Mouse (Mus musculus) ES-E14 (cell line): Measurements from ENCODE around the gene Pkd1l3. TPM values are rescaled to one million over a fixed set of nuclear protein-coding genes. Genes with fewer than 3 reads are reported as not detected.

Experiments
- DNase-seq: peaks from one replicate; pipeline ENCODE4 v3.0.0-alpha.2; 2013; ENCODE audit warnings: low read depth, low spot score
- H3K27ac ChIP-seq: 2 replicates; pipeline ENCODE4 v1.5.1; 2012; ENCODE audit warnings: low read depth, mild to moderate bottlenecking, low read length, moderate library complexity, mixed read lengths; ENCODE audit not compliant: poor library complexity, insufficient read depth, severe bottlenecking
- H3K36me3 ChIP-seq: 2 replicates; pipeline ENCODE4 v1.6.1; 2012; ENCODE audit warnings: mild to moderate bottlenecking, low read length, moderate library complexity, mixed read lengths; ENCODE audit not compliant: control insufficient read depth, poor library complexity, insufficient read depth, severe bottlenecking
- H3K4me1 ChIP-seq, 2 experiments: fragments of 150-350 bp in 1 of 2; sonication (generic) in 1 of 2; 2 replicates each; pipeline ENCODE4 v1.6.1; 2012; ENCODE audit warnings: low read length in 2 of 2, mild to moderate bottlenecking in 1 of 2, mixed read lengths in 1 of 2; ENCODE audit not compliant: control insufficient read depth in 2 of 2, insufficient read depth in 2 of 2, poor library complexity in 1 of 2
- H3K4me3 ChIP-seq, 2 experiments: fragments of 150-350 bp in 1 of 2; sonication (generic) in 1 of 2; 2 replicates each; pipeline ENCODE4 v1.5.1; 2012; ENCODE audit warnings: low read length in 2 of 2, low read depth in 1 of 2, mild to moderate bottlenecking in 1 of 2, mixed read lengths in 1 of 2; ENCODE audit not compliant: insufficient read depth in 1 of 2, poor library complexity in 1 of 2, severe bottlenecking in 1 of 2
- H3K9ac ChIP-seq: 2 replicates; pipeline ENCODE4 v1.6.1; 2012; ENCODE audit warnings: low read depth, mild to moderate bottlenecking, low read length, mixed read lengths; ENCODE audit not compliant: poor library complexity, insufficient read depth, severe bottlenecking
- H3K9me3 ChIP-seq: fragments of 150-350 bp; sonication (generic); 2 replicates; pipeline ENCODE4 v1.6.1; 2012; ENCODE audit warnings: low read depth, mild to moderate bottlenecking, low read length; ENCODE audit not compliant: control insufficient read depth, insufficient read depth
- CHD2 ChIP-seq: IDR thresholded peaks from 2 replicates; pipeline ENCODE4 v1.6.1; 2014; ENCODE audit warnings: mild to moderate bottlenecking, low read depth, low read length, inconsistent platforms
- HCFC1 ChIP-seq: IDR thresholded peaks from 2 replicates; pipeline ENCODE4 v1.6.1; 2012; ENCODE audit warnings: low read length, inconsistent platforms, borderline replicate concordance; ENCODE audit not compliant: insufficient read depth
- MAFK ChIP-seq: IDR thresholded peaks from 2 replicates; pipeline ENCODE4 v1.6.1; 2014; ENCODE audit warnings: mild to moderate bottlenecking, low read depth, low read length, inconsistent platforms; ENCODE audit not compliant: insufficient read depth
- ZC3H11A ChIP-seq: IDR thresholded peaks from 2 replicates; pipeline ENCODE4 v1.6.1; 2012; ENCODE audit warnings: low read depth, mild to moderate bottlenecking, inconsistent platforms, low read length, borderline replicate concordance
- ZNF384 ChIP-seq: IDR thresholded peaks from 2 replicates; pipeline ENCODE4 v1.6.1; 2012; ENCODE audit warnings: low read depth, low read length, inconsistent platforms
- in situ Hi-C, 2 experiments: fragments of 600-800 bp; cut with MboI; formaldehyde crosslinking; loops; one replicate each; pipeline ENCODE4 v1.15.1; 2025; ENCODE audit warnings: low sequenced_read_pairs in 2 of 2, inconsistent platforms in 1 of 2; ENCODE audit not compliant: unreplicated experiment in 2 of 2
- total RNA-seq: library from RNA; depleted of rRNA; stranded (reverse); fragments of 300-350 nt; gene quantifications from 2 replicates; pipeline ENCODE4 v1.2.3, GENCODE M21; 2012

Pkd1l3 gene
- total RNA-seq, 1 experiment: 0.54 TPM

- TF ChIP-seq ZNF384 (no peak), HCFC1 (no peak), ZC3H11A (no peak), CHD2 (no peak), MAFK (no peak)
- H3K9ac ChIP-seq: no peak overlapping the region
- H3K4me1 ChIP-seq: no peaks in the 10 kb centered on the region
- H3K4me3 ChIP-seq: no peak overlapping the region
- no peaks in the 10 kb centered on the region for H3K36me3 ChIP-seq
- no peak for DNase-seq
- H3K27ac ChIP-seq: no peak overlapping the region
- no peaks in the 10 kb centered on the region for H3K9me3 ChIP-seq
- in situ Hi-C loops: no loop called here
Measured at GRCm38 (mm10) chr8:109635146-109635545, 20.8 kb downstream of the Pkd1l3 start.

DNA sequence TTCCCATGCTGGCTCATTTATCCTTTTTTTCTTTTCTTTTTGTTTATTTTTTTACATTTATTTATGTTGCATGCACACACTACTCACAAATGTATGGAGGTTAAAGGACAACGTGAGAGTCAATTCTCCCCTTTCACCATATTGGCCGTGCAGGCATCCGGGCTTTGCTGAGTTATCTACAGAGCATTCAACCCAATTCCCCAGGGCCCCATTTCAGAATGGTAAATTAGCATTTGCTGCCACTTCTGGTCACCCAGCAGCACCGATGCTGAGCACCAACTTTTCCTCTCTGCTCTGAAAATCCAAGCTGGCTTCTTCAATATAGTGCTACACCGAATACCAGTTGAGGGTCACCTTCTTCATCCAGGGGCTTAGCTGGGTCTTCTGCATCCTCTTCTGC is 24.5 kb downstream of the Pkd1l3 start:
- H3K4me1 ChIP-seq: no peaks in the 10 kb centered on the region
- TF ChIP-seq CHD2 (no peak), ZC3H11A (no peak), HCFC1 (no peak), ZNF384 (no peak), MAFK (no peak)
- no peaks in the 10 kb centered on the region for H3K36me3 ChIP-seq
- H3K9ac ChIP-seq: no peak overlapping the region
- in situ Hi-C loops: no loop called here
- no peak overlapping the region for H3K27ac ChIP-seq
- no peaks in the 10 kb centered on the region for H3K9me3 ChIP-seq
- no peak overlapping the region for H3K4me3 ChIP-seq
- no peak for DNase-seq

DNA sequence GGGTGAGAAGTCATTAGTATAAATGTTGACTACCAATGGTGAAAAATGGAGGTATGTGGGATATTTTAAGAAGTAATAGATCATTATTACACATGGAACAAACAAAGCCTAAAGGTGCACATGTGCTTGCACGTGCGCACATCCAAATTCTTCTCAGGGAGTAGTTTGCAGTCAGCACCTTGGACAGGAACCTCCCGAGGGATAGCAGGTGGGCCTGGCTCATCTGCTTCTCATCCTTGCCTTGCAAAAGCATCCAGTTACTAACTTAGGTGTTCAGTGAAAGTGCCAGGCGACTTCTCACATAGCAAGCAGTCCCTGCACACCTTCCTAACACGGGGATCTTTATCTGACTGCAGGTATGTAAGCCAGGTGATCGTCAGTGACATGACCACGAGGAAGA is 26.1 kb downstream of the Pkd1l3 start:
- TF ChIP-seq HCFC1: no peak
- TF ChIP-seq MAFK: no peak
- TF ChIP-seq ZC3H11A: no peak
- no peak for TF ChIP-seq ZNF384
- TF ChIP-seq CHD2: no peak
- Histone ChIP-seq H3K4me1 (no peaks in the 10 kb centered on the region), H3K9me3 (no peaks in the 10 kb centered on the region), H3K9ac (no peak overlapping the region), H3K4me3 (no peak overlapping the region), H3K27ac (no peak overlapping the region), H3K36me3 (no peaks in the 10 kb centered on the region)
- in situ Hi-C loops: no loop called here
- DNase-seq: peak; percentile 17

DNA sequence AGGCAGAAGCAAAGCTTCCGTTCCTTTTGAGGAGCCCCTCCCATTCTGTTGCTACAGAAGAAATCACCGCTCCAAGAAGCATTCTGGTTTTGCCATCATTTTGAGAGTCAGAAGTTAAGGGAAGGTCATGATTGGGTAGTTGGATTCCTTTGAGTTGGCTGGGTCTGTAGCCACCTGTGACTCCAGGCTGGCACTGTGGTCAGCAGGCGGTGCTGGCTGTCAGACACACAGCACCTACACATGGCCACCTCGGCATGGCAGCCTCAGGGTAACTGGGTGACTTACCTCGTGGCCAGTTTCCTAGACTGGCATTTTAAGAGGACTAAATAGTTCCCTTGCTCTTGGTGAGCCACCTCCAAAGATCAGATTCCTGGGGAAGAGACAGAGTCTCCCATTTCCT is 26.9 kb downstream of the Pkd1l3 start:
- H3K9ac ChIP-seq: no peak overlapping the region
- H3K4me1 ChIP-seq: no peaks in the 10 kb centered on the region
- in situ Hi-C loops: no loop called here
- H3K36me3 ChIP-seq: no peaks in the 10 kb centered on the region
- no peak overlapping the region for H3K27ac ChIP-seq
- no peak for DNase-seq
- H3K9me3 ChIP-seq: no peaks in the 10 kb centered on the region
- TF ChIP-seq HCFC1 (no peak), ZC3H11A (no peak), ZNF384 (no peak), MAFK (no peak), CHD2 (no peak)
- H3K4me3 ChIP-seq: no peak overlapping the region

- Histone ChIP-seq H3K9me3 (no peaks in the 10 kb centered on the region), H3K36me3 (no peaks in the 10 kb centered on the region), H3K27ac (no peak overlapping the region), H3K4me1 (peaks cover 0 to 2% of the 10 kb centered on the region in 2 experiments; a peak in 1 of 4 replicates), H3K4me3 (no peak overlapping the region), H3K9ac (no peak overlapping the region)
- DNase-seq: no peak
- in situ Hi-C loops: no loop called here
- TF ChIP-seq CHD2 (no peak), ZNF384 (no peak), HCFC1 (no peak), ZC3H11A (no peak), MAFK (no peak)
Measured at GRCm38 (mm10) chr8:109647331-109647730, 33.0 kb downstream of the Pkd1l3 start.
